Mouse (Mus musculus) hindbrain, embryonic 13.5 days (tissue): ENCODE measurements at regions not wholly inside any gene's neighbourhood (a gene's known extent, or its start where the extent isn't known, plus 50 kb on each side); places are given as distances from the start of the nearest gene placed in this dataset.

Experiments used
- ATAC-seq: fragments of 200-750 bp; cut with Nextera tagmentation; 2 replicates; pipeline ENCODE4 v1.8.0; 2017; ENCODE audit warnings: moderate TSS enrichment; ENCODE audit not compliant: low FRiP score
- H3K27ac ChIP-seq: fragments of 300-500 bp; sonication (generic); 2 replicates; pipeline ENCODE4 v1.5.1; 2015; ENCODE audit warnings: inconsistent platforms, mild to moderate bottlenecking, moderate library complexity
- H3K27me3 ChIP-seq: fragments of 300-500 bp; sonication (generic); 2 replicates; pipeline ENCODE4 v1.6.1; 2015; ENCODE audit warnings: mild to moderate bottlenecking, inconsistent platforms
- H3K36me3 ChIP-seq: fragments of 300-500 bp; sonication (generic); 2 replicates; pipeline ENCODE4 v1.6.1; 2015; ENCODE audit warnings: mild to moderate bottlenecking, inconsistent platforms
- H3K4me1 ChIP-seq: fragments of 300-500 bp; sonication (generic); replicated peaks from 2 replicates; pipeline ENCODE4 v1.6.1; 2015; ENCODE audit warnings: inconsistent platforms
- H3K4me2 ChIP-seq: fragments of 300-500 bp; sonication (generic); 2 replicates; pipeline ENCODE4 v1.6.1; 2015; ENCODE audit warnings: inconsistent platforms, mild to moderate bottlenecking, moderate library complexity
- H3K4me3 ChIP-seq: fragments of 300-500 bp; sonication (generic); 2 replicates; pipeline ENCODE4 v1.5.1; 2015; ENCODE audit warnings: mild to moderate bottlenecking, inconsistent platforms
- H3K9ac ChIP-seq: fragments of 300-500 bp; sonication (generic); 2 replicates; pipeline ENCODE4 v1.6.1; 2015; ENCODE audit warnings: mild to moderate bottlenecking, inconsistent platforms
- H3K9me3 ChIP-seq: fragments of 300-500 bp; sonication (generic); 2 replicates; pipeline ENCODE4 v1.6.1; 2016; ENCODE audit warnings: inconsistent platforms
- WGBS: fragments of 180-500 bp; shearing (Covaris S2); methylation state at CpG from one replicate; pipeline ENCODE4 v1.1.7; 2015; 5-methylcytosine and 5-hydroxymethylcytosine counted together

DNA sequence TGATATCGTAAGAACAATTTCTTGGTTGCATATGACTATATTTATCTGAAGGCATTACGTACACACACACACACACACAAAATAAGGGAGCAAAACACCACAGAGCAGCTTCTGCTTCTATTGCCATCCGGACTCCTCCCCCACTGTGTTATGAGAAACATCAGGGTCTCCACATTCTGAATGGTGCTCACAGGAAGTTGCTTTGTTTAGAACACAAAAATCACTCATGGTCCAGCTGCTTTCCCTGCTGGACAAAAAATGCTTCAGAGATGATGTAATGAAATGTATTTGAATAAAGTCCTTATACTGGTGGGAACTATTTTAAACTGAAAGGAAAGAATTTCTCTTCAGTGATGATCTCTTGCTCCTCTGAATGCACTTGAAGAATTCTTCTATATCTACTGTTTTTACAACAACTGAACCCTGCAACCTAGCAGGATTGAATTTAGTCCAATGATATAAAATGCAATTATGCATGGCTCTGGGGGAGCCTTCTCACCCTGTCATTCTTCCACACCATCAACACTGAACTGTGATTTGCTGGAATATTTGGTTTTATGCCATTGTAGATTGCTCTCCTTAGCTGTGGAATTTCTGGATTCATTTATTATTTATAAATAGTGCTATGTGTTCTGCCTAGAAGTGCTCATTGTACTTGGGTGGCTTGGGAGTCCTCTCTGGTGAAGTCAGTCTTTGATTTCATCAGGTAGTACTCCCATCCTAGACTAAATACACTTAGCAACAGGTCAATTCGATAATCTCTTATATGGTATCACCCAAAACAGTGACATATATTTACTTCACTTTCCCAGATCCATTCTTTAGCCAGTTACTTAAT, 296.7 kb upstream of the Pitrm1 start:
- peak; percentile 71 for ATAC-seq
- no peaks in the 10 kb centered on the region for H3K36me3 ChIP-seq
- no peak overlapping the region for H3K9ac ChIP-seq
- H3K27me3 ChIP-seq, result no peaks in the 10 kb centered on the region
- 52% methylated on average over 4 of the region's 4 CpGs for WGBS
- no peak overlapping the region for H3K4me2 ChIP-seq
- no peak overlapping the region for H3K4me3 ChIP-seq
- peaks cover 6% of the 10 kb centered on the region; the same call in 1 of the 2 replicates for H3K4me1 ChIP-seq
- no peak overlapping the region for H3K27ac ChIP-seq
- H3K9me3 ChIP-seq, result 0 out of 2 replicates have a peak, but pooled peaks cover 4% of the 10 kb centered on the region

DNA sequence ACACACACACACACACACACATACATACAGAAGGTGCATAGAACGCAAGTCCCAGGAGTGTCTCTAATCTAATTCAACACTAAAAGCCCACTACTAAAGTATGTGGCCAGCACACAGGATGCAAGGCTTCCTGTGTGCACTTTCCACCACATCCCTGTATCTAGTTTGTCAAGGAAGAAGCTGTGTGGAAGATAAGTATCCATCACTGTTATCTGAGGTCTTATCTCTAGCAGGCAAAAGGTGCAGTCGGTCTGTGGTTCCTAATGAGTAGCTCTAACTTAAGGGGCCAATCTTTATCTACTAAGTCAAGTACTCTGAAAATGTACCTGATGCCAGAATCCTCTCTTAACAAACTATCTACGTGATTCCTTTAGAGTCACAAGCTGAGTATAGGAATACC, 295.8 kb upstream of the Pitrm1 start:
- H3K9me3 ChIP-seq, result 0 out of 2 replicates have a peak, but pooled peaks cover 4% of the 10 kb centered on the region
- 89% methylated on average over 3 of the region's 3 CpGs for WGBS
- ATAC-seq, result no peak

DNA sequence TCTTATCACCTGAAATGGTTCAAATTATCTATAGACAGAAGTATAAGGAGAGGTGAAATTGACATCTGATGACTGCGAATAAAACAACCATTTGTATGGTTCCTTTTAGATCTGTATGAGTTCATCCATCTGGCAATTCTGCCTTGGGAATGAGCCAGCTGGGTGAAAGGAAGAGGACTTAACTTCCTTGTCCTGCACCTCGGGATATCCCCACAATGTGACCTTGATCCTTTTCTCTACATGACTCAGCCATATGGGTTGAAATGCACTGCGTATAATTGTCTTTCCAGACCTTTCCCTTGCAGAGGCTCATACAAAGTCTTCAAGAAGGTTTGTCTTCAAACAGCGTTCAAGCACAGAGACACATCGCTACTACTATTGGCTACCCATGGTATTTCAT, 292.6 kb upstream of the Pitrm1 start:
- Histone ChIP-seq H3K4me1 (peaks cover 6% of the 10 kb centered on the region; the same call in 1 of the 2 replicates), H3K27me3 (no peaks in the 10 kb centered on the region), H3K9me3 (0 out of 2 replicates have a peak, but pooled peaks cover 4% of the 10 kb centered on the region), H3K9ac (no peak overlapping the region), H3K36me3 (no peaks in the 10 kb centered on the region), H3K4me2 (no peak overlapping the region), H3K27ac (no peak overlapping the region), H3K4me3 (no peak overlapping the region)
- ATAC-seq, result no peak
- WGBS, result 89% methylated on average over 5 of the region's 5 CpGs

More for the DNA sequence above, 295.8 kb upstream of the Pitrm1 start:
- H3K27me3 ChIP-seq, result no peaks in the 10 kb centered on the region
- no peak overlapping the region for H3K4me2 ChIP-seq
- H3K27ac ChIP-seq, result no peak overlapping the region
- H3K36me3 ChIP-seq, result no peaks in the 10 kb centered on the region
- peaks cover 6% of the 10 kb centered on the region; the same call in 1 of the 2 replicates for H3K4me1 ChIP-seq
- H3K9ac ChIP-seq, result no peak overlapping the region
- H3K4me3 ChIP-seq, result no peak overlapping the region

DNA sequence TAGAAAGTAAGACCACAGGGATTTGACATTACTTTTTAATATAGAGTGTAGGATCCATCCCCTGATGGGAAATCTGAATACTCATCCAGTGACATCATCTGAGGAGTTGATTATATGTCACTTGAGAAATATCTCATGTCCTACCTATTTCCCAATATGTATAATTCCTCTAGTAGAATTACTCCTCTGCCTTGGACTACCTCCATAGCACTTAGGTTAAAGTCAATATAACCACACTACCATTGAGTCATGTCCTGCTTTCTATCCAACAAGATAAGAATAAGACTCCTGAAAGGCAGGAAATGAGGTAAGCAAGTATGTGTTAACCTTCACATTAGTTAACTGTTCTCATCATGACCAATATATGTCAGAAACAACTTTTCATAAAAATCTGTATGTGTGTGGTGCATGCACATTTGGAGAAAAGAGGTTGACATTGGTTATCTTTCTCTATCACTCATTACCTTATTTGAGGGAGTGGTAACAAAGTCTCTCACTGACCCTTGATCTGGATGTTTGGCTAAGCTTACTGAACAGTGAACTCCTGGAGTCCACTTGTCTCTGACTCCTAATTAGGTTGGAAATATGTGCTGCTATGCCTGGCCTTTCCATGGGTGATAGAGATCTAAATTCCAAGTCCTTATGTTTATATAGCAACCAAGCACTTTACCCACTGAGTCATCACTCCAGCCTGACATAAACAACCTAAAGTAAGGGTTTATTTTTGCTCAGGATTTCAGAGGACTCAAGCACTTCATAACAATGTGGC, 292.0 kb upstream of the Pitrm1 start:
- H3K27ac ChIP-seq, result no peak overlapping the region
- H3K4me2 ChIP-seq, result no peak overlapping the region
- peaks cover 2% of the 10 kb centered on the region; the same call in 1 of the 2 replicates for H3K4me1 ChIP-seq
- no peak for ATAC-seq
- H3K4me3 ChIP-seq, result no peak overlapping the region
- H3K9me3 ChIP-seq, result 0 out of 2 replicates have a peak, but pooled peaks cover 4% of the 10 kb centered on the region
- H3K9ac ChIP-seq, result no peak overlapping the region
- no peaks in the 10 kb centered on the region for H3K27me3 ChIP-seq
- H3K36me3 ChIP-seq, result no peaks in the 10 kb centered on the region

DNA sequence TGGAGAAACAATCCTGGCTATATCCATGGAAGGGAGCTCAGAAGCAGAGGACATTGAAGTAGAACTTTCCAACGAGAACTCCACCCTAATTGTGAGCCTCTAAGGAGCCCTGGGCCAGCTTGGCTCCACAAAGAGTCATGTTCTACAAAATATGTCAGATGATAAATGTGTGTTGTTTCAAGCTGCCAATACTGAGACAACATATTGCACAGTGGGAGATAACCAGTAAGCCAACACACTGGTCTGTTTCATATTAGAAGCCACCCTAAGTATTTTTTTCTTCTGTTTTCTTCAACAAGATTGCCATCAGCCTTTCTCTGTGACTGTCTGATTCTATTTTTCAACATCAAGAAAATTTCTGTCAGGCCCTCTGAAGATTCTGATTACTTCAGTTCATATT, 289.5 kb upstream of the Pitrm1 start:
- no peak overlapping the region for H3K9ac ChIP-seq
- no peaks in the 10 kb centered on the region for H3K4me1 ChIP-seq
- H3K36me3 ChIP-seq, result no peaks in the 10 kb centered on the region
- H3K27me3 ChIP-seq, result no peaks in the 10 kb centered on the region
- 0 out of 2 replicates have a peak, but pooled peaks cover 4% of the 10 kb centered on the region for H3K9me3 ChIP-seq
- WGBS, result 77% methylated on average over 1 of the region's 1 CpGs
- H3K4me2 ChIP-seq, result no peak overlapping the region
- H3K4me3 ChIP-seq, result no peak overlapping the region
- ATAC-seq, result no peak
- no peak overlapping the region for H3K27ac ChIP-seq

DNA sequence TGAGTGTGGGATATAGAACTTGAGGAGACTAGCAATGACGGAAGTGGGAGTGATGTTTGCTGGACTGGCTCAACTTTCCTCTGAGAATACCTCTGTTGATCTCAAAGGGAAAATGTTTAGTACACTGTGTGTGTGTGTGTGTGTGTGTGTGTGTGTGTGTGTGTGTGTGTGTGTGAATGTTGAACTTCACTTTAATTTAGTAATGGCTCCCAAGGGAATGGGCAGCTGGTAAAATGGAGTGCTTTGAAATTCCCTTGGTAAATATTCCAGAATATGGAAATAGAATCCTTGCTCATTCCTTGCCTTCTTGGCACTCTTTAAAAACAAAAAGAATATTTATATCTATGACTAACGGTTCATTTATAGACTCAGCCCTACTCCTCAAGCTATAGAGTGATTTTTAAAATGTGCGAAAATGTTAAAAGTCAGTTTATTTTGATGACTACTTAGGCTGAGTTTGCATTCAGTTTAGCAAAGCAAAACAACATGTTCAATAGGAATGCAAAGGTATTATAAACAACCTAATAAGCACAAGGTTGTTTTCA, 287.6 kb upstream of the Pitrm1 start:
- no peaks in the 10 kb centered on the region for H3K36me3 ChIP-seq
- WGBS, result 89% methylated on average over 3 of the region's 3 CpGs
- H3K27me3 ChIP-seq, result no peaks in the 10 kb centered on the region
- no peak overlapping the region for H3K27ac ChIP-seq
- no peak overlapping the region for H3K9ac ChIP-seq
- no peaks in the 10 kb centered on the region for H3K9me3 ChIP-seq
- no peak overlapping the region for H3K4me3 ChIP-seq
- H3K4me1 ChIP-seq, result no peaks in the 10 kb centered on the region
- ATAC-seq, result no peak
- no peak overlapping the region for H3K4me2 ChIP-seq

DNA sequence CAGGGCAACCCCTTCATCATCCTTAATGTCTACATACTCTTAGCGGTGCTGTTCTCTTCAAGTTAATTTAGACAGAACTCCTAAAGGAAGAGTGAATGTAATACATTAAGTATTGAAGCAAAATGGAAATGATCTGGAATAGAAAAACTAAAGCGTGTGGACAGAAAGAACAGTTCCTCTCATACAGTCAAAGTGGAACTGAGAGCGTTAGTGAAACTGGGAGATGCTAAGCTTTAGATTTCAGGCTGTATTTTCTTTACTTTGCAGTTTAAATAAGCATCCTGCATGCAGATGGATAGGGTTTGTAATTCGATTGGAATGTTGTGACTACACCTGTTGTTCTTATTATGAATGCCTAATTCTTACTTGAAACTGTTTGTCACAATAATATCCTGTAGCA, 286.5 kb upstream of the Pitrm1 start:
- no peak overlapping the region for H3K27ac ChIP-seq
- no peak overlapping the region for H3K4me3 ChIP-seq
- WGBS, result 89% methylated on average over 4 of the region's 4 CpGs
- H3K4me1 ChIP-seq, result no peaks in the 10 kb centered on the region
- no peak overlapping the region for H3K4me2 ChIP-seq
- H3K36me3 ChIP-seq, result no peaks in the 10 kb centered on the region
- H3K9me3 ChIP-seq, result no peaks in the 10 kb centered on the region
- H3K9ac ChIP-seq, result no peak overlapping the region
- ATAC-seq, result no peak
- no peaks in the 10 kb centered on the region for H3K27me3 ChIP-seq

DNA sequence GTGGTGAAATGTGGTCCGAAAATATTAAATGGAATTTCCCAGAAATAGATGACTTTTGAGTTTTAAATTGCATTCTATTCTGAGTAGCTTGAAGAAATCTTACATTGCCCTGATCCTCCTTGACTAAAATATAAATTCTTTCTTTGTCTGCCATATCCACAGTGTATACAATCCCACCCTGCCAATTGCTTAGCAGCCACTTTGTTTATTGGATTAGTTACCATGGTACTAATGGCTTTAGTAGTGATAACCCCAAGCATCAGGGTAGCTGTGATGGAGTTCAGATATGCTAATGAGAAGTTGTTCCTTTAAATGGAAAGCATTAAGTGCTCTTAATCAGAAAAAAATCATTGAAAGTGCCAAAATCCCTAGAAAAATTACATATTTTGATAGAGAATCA, 277.4 kb upstream of the Pitrm1 start:
- Histone ChIP-seq H3K4me2 (no peak overlapping the region), H3K9me3 (no peaks in the 10 kb centered on the region), H3K4me1 (no peaks in the 10 kb centered on the region), H3K4me3 (no peak overlapping the region), H3K9ac (no peak overlapping the region), H3K27me3 (no peaks in the 10 kb centered on the region), H3K27ac (no peak overlapping the region), H3K36me3 (no peaks in the 10 kb centered on the region)
- no peak for ATAC-seq
- 94% methylated on average over 1 of the region's 1 CpGs for WGBS

DNA sequence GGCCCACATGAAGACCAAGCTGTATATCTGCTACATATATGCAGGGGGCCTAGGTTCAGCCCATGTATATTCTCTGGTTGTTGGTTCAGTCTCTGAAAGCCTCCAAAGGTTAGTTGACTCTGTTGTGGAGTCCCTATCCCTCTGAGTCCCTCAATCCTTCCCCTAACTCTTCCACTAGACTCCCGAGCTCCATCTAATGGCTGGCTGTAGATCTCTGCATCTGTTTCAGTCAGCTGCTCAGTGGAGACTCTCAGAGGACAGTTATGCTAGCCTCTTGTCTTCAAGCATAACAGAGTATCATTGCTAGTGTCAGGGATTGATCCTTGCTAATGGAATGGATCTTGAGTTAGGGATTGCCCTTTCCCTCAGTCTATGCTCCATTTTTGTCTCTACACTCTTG, 275.0 kb upstream of the Pitrm1 start:
- Histone ChIP-seq H3K9me3 (no peaks in the 10 kb centered on the region), H3K9ac (no peak overlapping the region), H3K4me3 (no peak overlapping the region), H3K27ac (no peak overlapping the region), H3K36me3 (no peaks in the 10 kb centered on the region), H3K27me3 (no peaks in the 10 kb centered on the region), H3K4me1 (no peaks in the 10 kb centered on the region), H3K4me2 (no peak overlapping the region)
- no peak for ATAC-seq
- 82% methylated on average over 1 of the region's 1 CpGs for WGBS

DNA sequence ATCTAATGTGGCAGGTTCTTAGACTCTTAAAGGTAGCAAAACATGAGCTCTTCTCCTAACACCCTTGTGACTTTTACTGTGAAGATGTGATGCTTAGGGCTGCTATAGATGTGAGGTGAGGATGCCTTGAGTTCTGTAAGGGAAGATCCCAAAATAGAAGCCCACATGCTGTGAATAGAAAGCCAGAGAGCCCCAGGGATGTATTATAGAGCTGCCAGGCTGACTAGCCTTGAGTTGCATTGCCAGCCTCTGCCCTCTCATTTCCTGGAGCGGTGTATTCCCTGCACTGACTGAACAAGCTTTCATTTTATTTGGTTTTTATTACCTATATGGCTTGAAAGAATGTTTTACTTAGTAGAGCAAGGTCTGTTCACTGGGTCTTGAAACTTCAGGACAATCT, 267.9 kb upstream of the Pitrm1 start:
- Histone ChIP-seq H3K27ac (no peak overlapping the region), H3K27me3 (no peaks in the 10 kb centered on the region), H3K4me2 (no peak overlapping the region), H3K9ac (no peak overlapping the region), H3K4me1 (no peaks in the 10 kb centered on the region), H3K9me3 (no peaks in the 10 kb centered on the region), H3K4me3 (no peak overlapping the region), H3K36me3 (no peaks in the 10 kb centered on the region)
- no peak for ATAC-seq
- WGBS, result 82% methylated on average over 1 of the region's 1 CpGs

DNA sequence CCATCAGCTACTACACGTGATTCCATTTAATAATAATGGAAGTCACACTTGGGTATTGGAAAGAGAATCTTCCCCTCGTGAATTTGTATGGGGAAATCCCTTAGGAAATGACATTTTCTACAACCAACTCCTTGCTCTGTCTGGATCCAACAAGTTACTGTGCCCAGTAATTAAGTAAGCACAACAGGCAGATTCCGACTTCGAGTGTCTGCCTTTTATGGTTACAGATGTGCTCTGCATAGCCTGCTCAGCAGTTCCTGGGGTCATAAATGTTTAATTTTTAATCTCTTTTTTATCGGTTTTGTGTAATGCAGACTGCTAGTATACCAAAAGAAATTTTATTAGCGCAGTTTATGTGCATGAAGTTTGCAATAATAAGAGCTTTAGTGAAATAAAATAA, 259.8 kb upstream of the Pitrm1 start:
- no peaks in the 10 kb centered on the region for H3K4me1 ChIP-seq

DNA sequence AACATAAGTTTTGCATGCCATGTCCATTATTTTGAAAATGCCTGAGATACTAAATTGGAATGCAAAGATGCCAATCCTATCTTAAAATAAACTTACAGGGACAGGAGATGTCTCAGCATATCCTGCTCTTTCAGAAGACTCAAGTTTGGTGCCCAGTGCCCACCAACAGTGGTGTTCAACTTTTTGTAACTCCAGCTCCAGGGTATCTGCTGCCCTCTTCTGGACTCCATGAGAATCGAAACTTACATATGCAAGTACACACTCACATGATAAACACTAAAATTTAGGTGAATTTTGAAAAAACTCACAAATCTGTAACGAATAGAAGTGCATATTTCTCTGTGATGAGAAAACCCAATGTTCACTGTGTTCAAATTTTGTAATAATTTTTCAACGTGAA, 255.9 kb upstream of the Pitrm1 start:
- Histone ChIP-seq H3K9ac (no peak overlapping the region), H3K4me3 (no peak overlapping the region), H3K4me2 (no peak overlapping the region), H3K27me3 (no peaks in the 10 kb centered on the region), H3K9me3 (no peaks in the 10 kb centered on the region), H3K27ac (no peak overlapping the region), H3K36me3 (no peaks in the 10 kb centered on the region), H3K4me1 (no peaks in the 10 kb centered on the region)
- no peak for ATAC-seq
- 55% methylated on average over 3 of the region's 3 CpGs for WGBS

More for the DNA sequence above, 259.8 kb upstream of the Pitrm1 start:
- no peak overlapping the region for H3K27ac ChIP-seq
- no peaks in the 10 kb centered on the region for H3K36me3 ChIP-seq
- H3K27me3 ChIP-seq, result no peaks in the 10 kb centered on the region
- H3K9me3 ChIP-seq, result no peaks in the 10 kb centered on the region
- no peak overlapping the region for H3K9ac ChIP-seq
- ATAC-seq, result no peak
- WGBS, result 75% methylated on average over 6 of the region's 6 CpGs
- no peak overlapping the region for H3K4me2 ChIP-seq
- no peak overlapping the region for H3K4me3 ChIP-seq
